Mouse (Mus musculus) induced T-regulatory cell, adult 2 months (primary cell): ENCODE measurements around the gene Aco2.

Experiments
- DNase-seq: peaks from one replicate; pipeline ENCODE4 v3.0.0-alpha.2; 2012; ENCODE audit warnings: low read depth

Gene Aco2

DNA sequence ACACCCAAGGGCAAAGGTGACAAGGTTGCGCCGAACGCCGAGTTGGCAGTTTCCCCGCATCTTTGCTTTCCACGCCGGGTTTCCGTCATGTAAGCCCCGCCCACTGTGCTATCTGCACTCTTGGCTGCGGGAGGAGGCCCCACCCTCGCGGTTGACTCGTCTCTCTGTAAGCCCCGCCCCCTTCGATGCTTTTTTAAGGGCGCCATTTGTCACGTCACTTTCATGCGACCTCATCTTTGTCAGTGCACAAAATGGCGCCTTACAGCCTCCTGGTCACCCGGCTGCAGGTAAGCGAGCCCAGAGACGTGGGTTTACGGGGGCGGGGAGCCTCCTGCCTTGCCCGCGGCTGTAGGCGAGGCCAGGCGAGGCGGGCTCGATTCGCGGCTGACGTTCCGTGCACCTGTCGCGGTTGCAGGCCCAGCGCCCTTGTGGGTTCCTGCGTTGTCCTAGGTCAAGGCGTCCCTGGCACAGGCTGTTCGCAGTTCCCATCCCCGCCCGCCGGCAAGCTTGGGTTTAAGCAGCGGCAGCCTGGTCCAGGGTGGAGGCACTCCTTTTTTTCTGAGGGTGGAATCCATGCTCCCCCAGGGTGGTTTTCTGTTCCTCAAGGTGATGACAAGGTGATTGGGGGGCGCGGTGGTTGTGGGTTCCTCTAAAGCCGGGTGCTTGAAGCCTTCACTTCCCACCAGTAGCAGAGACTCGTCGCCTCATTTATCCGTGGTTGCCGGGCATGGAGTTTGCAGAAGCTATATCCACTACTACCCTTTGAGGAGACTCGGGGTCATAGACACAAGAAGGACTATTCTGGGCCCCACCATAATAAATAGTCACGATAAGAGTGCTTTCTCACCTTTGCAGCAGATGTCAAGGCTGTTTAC is at the start of gene Aco2:
TSS of gene Aco2 (plus strand) at position 48 of the 875 bp plus-strand sequence.
- peak; percentile 100 for DNase-seq

DNA sequence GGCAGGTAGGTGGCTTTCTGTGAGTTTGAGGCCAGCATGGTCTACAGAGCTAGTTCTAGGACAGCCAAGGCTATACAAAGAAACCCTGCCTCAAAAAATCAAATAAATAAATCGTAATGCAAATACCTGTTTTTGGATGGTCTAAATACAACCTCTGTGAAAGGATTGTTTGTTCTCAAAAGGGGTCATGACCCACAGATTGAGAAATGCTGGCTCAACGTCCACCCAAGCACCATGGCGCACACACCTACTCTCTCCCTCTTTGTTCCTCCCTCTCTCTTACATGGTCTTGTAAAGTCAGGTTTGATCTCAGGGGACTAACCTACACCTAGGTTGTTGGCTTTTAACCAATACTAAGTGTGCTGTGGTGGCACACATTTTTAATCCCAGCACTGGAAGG is 49.5 kb upstream of the Aco2 start:
- DNase-seq: no peak

GRCm38 (mm10) chr15:81824832-81825231 is 47.3 kb upstream of the Aco2 start:
- no peak for DNase-seq

DNA sequence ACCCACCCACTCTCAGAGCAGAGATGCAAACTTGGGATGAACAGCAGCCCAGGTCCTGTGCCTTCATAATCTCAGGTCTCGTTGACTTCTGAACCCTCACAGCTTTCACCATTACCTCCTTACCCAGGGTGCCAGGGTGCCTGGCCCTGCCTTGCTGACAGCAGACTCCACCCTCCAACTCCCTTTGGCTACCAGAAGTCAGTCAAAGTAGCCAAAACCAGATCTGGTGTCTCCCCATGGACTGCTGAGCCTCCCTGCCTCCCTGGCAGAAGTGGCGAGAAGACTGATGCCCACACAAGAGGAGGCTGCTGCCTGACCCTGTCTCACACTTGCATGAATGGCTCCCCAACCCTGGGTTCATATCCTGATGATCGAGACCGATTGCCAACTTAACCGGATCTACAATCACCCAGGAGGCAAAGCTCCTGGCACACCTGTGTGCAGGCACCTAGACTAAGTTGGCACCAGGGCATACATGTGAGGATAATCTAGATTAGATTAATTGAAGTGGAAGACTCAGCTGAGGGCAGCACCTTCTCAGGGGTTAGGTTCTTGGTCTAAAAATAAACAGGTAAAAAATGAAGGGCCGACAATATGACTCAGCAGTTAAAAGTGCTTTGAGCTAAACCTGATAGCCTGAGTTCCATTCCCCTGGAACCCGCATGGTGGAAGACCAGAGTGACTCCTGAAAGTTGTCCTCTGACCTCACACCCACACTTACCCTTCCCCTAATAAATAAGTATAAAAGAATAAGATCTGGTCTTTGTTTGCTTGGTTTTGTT is 43.5 kb upstream of the Aco2 start:
- no peak for DNase-seq

GRCm38 (mm10) chr15:81829208-81829580 is 42.9 kb upstream of the Aco2 start:
- no peak for DNase-seq

DNA sequence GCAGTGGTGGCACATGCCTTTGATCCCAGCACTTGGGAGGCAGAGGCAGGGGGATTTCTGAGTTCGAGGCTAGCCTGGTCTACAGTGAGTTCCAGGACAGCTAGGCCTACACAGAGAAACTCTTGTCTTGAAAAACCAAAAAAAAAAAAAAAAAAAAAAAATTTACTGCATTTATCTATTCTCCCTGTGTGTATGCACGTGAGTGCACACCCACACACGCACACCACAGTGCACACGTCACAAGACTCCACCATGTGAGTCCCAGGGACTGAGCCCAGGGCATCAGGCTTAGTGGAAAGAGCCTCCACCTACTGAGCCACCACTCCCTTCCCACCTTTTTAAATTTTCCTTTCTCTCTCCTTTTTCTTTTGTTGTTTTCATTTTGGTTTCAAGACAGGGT is 41.6 kb upstream of the Aco2 start:
- no peak for DNase-seq

DNA sequence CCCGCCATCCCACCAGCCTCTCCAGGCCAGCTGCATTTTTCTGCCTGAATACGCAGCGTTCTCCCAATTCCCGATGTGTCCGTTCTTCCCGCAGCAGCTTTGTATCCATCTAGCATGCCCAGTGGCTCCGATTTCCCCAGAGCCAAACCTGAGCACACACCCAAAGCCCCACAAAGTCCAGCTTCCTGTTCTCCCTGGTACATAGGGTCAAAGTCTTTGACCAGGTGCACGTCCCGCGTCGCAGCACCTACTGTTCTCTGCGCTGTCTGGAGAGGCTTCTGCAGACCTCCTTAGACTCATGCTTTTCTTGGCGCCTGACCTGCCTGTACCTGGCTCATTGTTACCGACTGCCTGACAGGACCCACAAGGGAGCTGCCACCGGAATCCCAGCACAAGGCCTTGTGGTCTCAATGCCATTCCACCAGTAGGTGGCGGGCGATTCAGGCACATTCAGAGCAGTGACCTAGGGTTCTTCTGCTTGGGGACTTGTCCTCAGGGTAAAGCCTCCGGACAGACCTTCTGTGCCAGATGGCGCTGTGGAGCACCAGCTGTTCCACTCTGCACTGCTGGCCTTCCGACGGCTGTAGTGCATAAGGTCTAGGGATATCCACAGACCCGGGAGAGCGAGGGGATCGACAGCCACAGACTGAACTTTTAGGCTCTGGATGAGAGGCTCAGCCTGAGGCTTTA is 40.8 kb upstream of the Aco2 start:
- peak; percentile 93 for DNase-seq

DNA sequence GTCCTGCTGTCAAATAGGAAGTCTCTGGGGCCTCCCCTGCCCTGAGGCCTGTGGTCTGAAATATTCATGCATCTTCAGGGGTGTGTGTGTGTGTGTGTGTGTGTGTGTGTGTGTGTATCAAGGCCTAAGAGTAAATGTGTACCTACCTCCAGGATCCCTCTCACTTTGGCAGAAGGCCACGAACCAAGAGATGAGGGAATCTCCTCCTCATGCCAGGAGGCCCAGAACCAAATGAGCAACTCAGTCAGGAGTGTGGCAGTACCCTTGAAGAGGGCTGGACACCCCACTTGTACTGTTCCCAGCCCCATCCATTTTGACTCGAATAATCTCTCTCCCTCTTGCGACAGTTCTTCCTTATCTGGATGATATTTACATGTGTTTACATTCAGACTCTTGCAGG is 39.9 kb upstream of the Aco2 start:
- no peak for DNase-seq

DNA sequence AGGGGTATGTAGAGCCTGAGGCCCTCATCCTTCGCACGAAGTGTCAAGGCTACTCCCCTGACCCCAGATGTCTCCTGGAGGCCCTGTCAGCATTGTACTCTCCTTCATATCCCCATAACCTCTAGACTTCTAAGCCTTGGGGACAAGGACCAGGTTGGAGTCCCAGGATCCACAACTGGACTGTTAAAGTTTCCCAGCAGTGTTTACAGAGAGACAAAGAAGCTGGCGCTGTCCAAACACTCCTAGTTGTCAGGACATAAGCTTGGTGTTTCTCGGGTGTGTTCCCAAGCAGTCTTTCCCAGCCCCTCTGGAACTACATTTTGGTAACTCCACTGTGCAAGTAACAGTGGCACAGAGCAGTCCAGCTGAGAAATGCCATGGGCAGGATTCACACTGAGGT is 38.6 kb upstream of the Aco2 start:
- DNase-seq: no peak

DNA sequence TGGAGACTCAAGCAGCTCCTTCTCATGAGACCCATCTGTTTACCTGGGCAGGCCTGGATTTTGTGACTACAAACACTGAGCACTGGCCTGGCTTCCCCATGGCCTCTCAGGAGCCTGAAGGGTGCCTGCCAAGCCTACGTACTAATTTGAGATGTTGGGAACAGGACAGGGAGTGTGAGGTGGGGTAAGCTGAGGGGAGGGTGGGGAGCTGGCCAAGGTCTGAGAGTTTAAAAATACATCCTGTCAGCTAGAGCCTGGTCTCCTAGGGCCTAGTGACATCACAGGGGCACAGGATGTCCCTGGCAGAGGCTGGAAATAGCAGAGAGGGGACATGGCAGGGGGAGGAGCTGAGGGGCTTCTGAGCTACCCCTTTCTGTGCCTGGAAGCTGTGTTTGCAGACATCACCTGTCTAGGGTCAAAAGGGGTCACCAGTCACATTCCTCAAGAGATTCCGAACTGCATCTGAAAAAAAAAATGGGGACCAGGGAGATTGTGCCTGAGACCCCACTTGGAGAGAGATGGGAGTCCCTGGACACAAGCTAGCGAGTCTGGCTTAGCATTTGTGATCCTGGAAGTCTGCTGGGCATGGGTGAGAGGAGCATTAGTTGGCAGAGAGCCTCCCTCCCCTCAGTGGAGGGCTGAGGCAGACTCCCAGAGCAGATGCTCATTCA is 37.8 kb upstream of the Aco2 start:
- DNase-seq: no peak

DNA sequence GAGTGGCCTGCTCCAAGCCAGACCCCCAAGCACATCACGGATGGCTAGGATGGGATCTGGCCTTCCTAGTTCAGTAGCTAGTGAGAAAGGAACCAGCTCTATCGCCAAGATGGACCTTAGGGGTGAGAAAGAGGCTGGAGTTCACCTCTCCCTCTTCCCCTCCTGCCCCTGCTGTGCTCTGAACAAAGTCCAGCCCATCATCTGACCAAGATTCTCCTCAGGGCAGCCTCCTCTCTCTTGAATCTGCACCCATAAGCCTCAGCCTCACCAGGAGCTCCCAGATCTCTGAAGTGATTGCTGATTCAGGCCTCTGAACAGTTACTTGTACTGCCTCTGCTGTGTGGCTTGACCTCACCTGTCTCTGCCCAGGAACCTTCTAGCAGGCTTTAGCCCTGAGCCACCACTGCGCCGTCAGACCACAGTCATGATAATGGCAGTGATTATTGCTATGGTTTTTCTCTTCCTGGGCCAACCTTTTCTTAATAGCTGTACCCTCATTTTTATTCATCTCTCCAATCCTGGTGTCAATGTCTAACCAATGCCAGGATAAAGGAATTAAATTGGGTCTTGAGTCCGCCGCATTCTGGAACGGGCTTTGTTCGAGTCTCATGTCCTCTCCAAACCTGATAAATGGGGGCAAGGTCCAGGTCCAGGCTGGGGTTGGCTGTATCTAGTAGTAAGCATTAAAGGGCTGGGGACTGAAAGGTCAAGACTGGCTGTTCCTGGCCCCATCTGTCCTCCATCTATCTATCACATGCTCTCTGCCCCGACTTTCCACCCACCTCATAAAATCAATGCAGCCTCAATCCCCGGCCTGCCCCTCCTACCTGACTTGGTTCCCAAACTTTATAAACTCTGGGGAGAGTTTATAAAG is 36.9 kb upstream of the Aco2 start:
- no peak for DNase-seq

GRCm38 (mm10) chr15:81836124-81836821 is 35.8 kb upstream of the Aco2 start:
- no peak for DNase-seq

DNA sequence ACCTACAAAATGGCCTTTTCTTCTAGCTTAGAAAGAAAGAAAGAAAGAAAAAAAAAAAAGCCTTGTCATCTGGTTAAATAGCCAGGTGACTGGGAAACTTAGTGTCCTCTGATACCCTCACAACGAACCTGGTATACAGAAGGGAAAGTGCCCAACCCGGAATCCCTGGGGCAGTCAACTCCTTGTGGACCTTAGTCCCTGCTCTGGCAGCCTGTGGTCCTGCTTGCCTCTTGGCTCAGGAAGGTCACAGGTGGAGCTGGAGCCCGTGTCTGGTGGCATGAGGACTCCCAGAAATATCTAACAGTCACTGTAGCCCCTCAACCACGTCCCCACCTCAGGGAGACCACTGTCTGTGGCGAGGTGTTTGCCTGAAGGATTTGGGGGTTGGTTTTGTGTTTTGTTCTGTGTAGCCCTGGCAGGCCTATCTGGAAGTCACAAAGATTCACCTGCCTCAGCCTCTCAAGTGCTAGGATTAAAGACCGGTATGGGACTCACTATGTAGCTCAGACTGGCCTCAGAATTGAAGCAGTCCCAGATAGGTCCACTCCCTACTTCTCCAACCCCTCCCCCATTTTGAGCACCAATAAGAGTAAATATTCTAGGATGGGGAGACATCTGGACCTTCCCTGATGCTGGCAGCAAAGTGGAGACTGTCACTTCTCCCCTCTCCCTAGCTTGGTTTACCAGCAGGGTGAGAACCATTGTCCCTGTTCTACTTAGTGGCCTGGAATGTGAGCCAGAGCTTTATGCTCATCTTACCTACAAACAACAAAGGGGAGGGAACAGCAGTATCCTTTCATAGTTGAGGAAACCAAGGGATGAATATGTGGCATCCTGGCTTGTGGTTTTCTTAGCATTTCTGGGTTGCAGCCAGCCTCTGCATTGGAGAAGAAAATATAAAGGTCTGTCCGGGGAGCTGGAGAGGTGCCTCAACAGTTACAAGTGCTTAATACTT is 34.9 kb upstream of the Aco2 start:
- DNase-seq: no peak

DNA sequence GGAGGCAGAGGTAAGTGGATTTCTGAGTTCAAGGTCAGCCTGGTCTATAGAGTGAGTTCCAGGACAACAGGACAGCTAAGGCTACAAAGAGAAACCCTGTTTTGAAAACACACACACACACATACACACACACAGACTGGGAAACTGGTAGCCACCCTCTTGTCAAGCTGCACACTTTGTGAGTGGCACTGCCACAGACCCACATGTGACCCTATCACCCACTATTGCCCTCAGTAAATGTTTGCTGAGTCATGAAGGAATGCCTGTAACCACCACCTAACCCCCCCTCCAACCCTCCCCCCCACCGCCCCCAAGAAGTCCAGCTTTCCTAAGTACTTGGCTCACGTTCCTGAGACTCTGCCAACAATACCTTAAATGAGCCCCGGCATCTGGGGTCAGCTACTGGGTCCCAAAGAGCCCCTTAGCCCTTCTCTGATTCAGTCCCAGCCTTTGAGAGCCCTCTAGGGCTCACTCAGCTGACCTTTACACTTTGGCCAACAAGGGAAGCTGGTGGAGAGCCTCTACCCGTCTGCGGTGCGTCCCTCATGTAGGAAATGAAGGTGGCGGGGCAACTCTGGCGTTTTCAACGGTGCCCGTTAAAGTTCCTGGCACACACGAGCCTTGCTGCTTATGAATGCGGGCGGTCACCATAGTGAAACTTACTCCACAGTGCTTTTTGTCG is 33.4 kb upstream of the Aco2 start:
- no peak for DNase-seq

DNA sequence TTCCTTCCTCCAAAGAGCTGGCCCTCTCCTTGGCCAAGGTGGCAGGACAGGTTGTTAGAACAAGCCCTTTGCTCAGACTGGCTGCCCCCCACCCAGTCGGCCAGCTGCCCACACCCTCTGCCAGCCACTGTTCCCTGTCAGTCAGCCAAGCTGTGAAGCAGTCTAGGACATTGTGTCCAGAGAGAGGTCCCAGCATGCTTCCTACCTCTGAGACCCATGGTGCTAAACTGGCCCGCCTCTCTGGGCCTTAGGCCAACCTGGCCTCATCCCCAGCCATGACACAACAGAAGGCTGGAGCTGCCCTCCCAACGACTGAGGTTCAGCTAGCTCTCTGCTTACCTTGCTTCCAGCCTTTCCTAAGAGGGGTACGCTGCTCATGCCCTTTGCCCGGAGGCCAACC is 32.5 kb upstream of the Aco2 start:
- no peak for DNase-seq

GRCm38 (mm10) chr15:81840306-81840705 is 31.8 kb upstream of the Aco2 start:
- no peak for DNase-seq

GRCm38 (mm10) chr15:81842275-81842674 is 29.8 kb upstream of the Aco2 start:
- DNase-seq: no peak

DNA sequence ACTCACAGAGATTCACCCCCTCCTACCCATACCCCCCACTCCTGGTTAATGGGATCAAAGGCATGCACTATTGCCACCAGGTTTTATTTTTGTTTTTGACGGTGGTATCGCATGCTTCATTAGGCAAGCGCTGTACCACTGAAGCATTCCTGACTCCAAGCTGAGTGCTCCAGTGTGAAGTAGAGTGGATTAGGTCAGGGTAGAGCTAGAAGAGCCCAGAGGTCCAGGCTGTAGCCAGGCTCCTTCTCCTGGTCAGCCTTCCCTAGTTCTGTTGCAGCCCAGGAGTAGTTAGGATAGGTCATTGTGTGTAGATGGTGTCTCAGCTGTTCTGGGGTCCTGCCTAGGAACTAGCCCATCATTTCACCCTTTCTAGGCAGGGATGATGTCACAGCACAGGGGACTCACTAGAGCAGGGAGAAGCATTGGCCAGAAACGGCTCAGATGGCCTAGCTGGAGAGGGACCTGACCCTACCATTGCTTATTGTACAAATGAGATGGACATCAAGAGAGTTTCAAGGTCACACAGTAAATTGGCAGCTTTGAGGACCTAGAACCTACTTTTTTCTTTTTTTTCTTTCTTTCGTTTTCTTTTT is 27.0 kb upstream of the Aco2 start:
- no peak for DNase-seq
